Mouse (Mus musculus) lung, embryonic 16.5 days (tissue): Measurements from ENCODE around the gene Gm20937. TPM values are rescaled to one million over a fixed set of nuclear protein-coding genes. Genes with fewer than 3 reads are reported as not detected.
"Not testable (repeated sequence)": the region's sequence is repeated elsewhere in the genome, so short reads cannot be mapped to it uniquely, and the experiment has no call there.

Experiments
- ATAC-seq: fragments of 200-750 bp; cut with Nextera tagmentation; 2 replicates; pipeline ENCODE4 v1.8.0; 2017; ENCODE audit warnings: low read depth, mild to moderate bottlenecking, moderate library complexity
- H3K27ac ChIP-seq: fragments of 300-500 bp; sonication (generic); 2 replicates; pipeline ENCODE4 v1.5.1; 2014; ENCODE audit warnings: mild to moderate bottlenecking, control low read depth, low read length
- H3K27me3 ChIP-seq: fragments of 300-500 bp; sonication (generic); 2 replicates; pipeline ENCODE4 v1.6.1; 2014; ENCODE audit warnings: low read depth, low read length, mixed read lengths; ENCODE audit not compliant: control insufficient read depth, insufficient read depth
- H3K36me3 ChIP-seq: fragments of 300-500 bp; sonication (generic); 2 replicates; pipeline ENCODE4 v1.6.1; 2014; ENCODE audit warnings: low read length; ENCODE audit not compliant: control insufficient read depth, insufficient read depth
- H3K4me1 ChIP-seq: fragments of 300-500 bp; sonication (generic); replicated peaks from 2 replicates; pipeline ENCODE4 v1.6.1; 2014; ENCODE audit warnings: low read length, mixed read lengths; ENCODE audit not compliant: control insufficient read depth, insufficient read depth
- H3K4me2 ChIP-seq: fragments of 300-500 bp; sonication (generic); 2 replicates; pipeline ENCODE4 v1.6.1; 2014; ENCODE audit warnings: low read depth, low read length, control low read depth
- H3K4me3 ChIP-seq: fragments of 300-500 bp; sonication (generic); 2 replicates; pipeline ENCODE4 v1.5.1; 2014; ENCODE audit warnings: mild to moderate bottlenecking, low read length, control low read depth
- H3K9ac ChIP-seq: fragments of 300-500 bp; sonication (generic); 2 replicates; pipeline ENCODE4 v1.6.1; 2014; ENCODE audit warnings: low read length, control low read depth
- H3K9me3 ChIP-seq: fragments of 300-500 bp; sonication (generic); 2 replicates; pipeline ENCODE4 v1.6.1; 2016; ENCODE audit warnings: low read length; ENCODE audit not compliant: control insufficient read depth
- WGBS: fragments of 180-500 bp; shearing (Covaris S2); extraction: QIAGEN DNeasy Blood & Tissue Kit; methylation state at CpG from one replicate; pipeline ENCODE4 v1.1.7; 2014; 5-methylcytosine and 5-hydroxymethylcytosine counted together
- polyA plus RNA-seq: library from polyadenylated mRNA; unstranded; fragments of >200 nt; fragmentation: Nextera tagmentation; extraction: Ambion mirVana; gene quantifications from 2 replicates; pipeline ENCODE4 v1.2.1, GENCODE M21; 2015

The Gm20937 gene
- polyA plus RNA-seq: not detected in 2 replicates

DNA sequence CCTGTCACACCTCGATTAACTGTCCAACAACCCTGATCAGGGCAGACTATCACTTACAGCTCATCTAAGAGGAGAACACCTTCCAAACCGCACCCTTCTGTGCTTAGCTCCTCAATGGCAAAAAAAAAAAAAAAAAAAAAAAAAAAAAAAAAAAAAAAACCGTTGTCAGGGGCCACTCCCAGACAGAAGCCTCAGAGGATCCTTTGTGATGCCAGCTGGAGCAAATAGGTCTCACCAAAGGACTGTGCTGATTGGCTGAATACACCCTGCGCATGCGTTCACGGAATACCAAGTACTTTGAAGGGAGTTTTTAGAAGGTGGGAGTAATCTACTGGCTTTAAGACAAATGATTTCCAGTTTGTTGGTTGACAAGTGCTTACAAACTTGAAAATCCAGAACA lies at the start of gene Gm20937:
Gene Gm20937, minus strand, starts transcription at position 101 of the 400 bp plus-strand sequence.
- not testable (repeated sequence) for H3K9me3 ChIP-seq, H3K4me1 ChIP-seq, H3K36me3 ChIP-seq, H3K27me3 ChIP-seq, H3K9ac ChIP-seq, H3K4me2 ChIP-seq, H3K4me3 ChIP-seq, H3K27ac ChIP-seq, ATAC-seq
- no CpG with 5 or more reads among the region's 6 CpGs for WGBS

Other genes starting within 250 kb of the Gm20937 start
- gene Gm20816, start 243.1 kb upstream of the Gm20937 start, polyA plus RNA-seq: not detected in 2 replicates